Mouse (Mus musculus) spleen, adult 12 weeks (tissue): ENCODE measurements around the gene Hist1h2ba.

ENCODE experiments used
- DNase-seq: peaks from one replicate; pipeline ENCODE4 v3.0.0; 2022; ENCODE audit warnings: low spot score

The Hist1h2ba gene

GRCm38 (mm10) chr13:23933421-23934210, at the start of gene Hist1h2ba:
Hist1h2ba (minus strand) TSS chr13:23934156.
- DNase-seq = no peak

DNA sequence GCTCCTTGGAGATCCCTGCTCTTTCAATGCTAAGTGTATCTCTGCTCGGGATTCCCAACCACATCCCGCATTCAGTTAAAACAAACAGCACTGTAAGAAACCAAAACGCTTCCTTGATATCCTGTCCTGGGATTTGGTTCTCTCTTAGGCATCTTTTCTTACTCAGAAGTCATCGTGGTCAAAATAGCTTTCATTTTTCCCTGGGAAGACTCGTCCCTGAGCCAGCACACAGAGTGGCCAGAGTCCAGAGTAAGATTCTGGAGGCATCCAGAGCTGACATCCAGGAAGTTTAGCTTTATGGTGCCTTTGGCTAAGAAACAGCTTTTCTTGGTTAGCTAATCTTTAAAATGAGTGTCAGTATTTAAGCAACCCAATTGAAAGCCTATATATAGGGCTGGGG, 38.3 kb upstream of the Hist1h2ba start:
- DNase-seq = no peak

DNA sequence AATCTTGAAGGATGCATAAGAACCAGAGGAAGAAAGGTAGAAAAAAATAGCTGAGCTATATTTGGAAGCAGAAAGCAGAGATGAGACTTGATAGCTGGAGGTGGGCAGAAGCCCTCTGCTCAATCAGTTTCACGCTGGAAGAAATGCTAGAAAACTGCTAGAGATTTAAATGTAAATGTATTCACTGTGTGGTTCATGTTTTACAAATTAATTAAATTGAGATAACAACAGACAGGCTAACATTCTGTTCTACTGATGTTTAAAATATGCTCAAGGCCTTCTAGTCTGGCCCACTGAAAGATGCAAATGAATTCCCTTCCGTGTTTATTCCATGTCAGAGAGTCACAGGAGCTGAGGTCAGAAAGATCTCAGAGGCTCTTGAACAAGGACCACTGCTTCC, 37.9 kb upstream of the Hist1h2ba start:
- no peak for DNase-seq

GRCm38 (mm10) chr13:23964909-23965308, 31.0 kb upstream of the Hist1h2ba start:
- no peak for DNase-seq

GRCm38 (mm10) chr13:23959776-23960175, 25.8 kb upstream of the Hist1h2ba start:
- no peak for DNase-seq

DNA sequence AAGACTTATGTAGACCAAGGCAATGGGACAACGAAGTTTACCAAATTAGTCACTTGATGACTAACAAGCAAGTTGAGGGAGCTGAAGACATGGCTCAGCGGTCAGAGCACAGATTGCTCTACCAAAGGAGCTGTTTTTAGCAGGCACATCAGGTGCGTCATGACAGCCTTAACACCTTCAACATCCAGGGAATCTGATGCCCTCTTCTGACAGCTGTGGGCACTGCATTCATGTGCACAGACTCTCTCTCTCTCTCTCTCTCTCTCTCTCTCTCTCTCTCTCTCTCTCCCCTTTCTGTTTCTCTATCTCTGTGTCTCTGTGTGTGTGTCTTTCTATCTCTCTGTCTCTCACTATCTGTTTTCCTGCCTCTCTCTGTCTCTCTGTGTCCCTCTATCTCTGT, 17.0 kb upstream of the Hist1h2ba start:
- DNase-seq = no peak

DNA sequence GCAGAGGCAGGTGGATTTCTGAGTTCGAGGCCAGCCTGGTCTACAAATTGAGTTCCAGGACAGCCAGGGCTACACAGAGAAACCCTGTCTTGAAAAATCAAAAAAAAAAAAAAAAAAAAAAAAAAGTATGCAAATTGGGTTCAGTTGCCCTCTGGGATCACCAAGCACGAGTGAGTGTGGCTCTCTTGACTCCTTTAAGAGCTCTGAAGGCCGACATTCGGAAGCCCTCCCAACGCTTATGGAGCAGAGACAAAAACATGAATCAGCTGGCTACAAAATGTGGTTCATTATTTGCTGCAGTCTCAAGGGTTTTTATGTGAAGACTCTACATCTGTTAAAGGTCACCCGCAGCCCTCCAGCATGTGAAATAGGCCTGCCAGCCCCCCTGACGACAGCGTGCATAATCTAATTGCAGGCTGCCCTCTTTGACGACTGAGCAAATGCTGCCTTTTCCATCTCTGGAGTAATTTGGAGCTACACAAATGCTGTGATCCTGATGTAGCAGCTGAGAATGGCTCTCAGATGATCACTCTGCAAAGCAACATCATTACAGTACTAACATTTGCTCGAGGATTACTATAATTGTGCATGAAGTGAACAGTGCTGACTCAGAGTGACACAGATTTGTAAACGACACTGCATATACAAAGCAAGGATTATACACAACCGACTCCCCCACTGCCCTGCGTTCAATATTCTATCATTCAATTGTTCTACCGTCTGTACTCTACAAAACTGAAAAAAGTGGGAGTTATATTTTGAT, 15.7 kb upstream of the Hist1h2ba start:
- DNase-seq = no peak

DNA sequence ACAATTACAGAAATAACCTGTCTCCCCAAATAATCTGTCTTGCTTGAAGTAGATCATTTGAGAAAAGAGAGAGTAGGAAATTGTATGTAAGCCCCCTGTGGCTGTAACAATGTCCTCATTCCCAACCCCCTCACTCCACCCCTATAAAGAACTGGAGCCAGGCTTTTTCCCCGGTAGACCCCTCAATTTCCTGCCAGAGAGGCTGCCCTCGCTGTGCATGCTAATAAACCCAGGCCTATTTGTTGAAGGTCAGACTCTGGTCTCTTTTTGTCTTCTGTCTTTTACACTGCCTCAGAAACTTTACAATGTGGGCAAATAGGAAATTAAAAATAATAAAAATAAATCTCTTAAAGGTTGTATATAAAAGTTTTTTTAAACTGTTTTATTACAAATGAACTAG, 12.3 kb upstream of the Hist1h2ba start:
- DNase-seq = no peak

DNA sequence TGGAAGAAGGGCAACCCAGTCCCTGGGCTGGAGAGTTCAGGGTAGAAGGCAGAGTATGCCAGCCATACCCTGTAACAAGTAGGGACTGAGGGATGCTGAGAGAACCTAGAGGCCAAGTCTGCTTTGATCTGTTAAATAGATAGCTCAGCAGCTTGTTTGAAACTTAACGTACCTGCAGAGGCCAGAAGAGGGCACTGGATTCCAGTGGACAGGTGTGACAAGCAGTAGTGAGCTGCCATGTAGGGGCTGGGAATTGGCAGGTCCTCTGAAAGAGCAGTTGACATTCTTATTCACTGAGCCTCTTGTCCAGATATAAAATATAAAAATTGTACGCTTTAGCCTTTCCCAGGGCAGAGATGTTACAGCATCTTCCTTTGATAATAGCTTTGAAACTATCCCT, 8.9 kb upstream of the Hist1h2ba start:
- DNase-seq = no peak

GRCm38 (mm10) chr13:23940291-23940690, 6.3 kb upstream of the Hist1h2ba start:
- no peak for DNase-seq

- DNase-seq = no peak
These were observed 4.7 kb upstream of the Hist1h2ba start for GRCm38 (mm10) chr13:23938699-23939098.

GRCm38 (mm10) chr13:23934211-23934520, 210 bp upstream of the Hist1h2ba start, which contains the start of gene Hist1h2aa:
Hist1h2aa (plus strand) TSS chr13:23934462.
- DNase-seq = no peak

DNA sequence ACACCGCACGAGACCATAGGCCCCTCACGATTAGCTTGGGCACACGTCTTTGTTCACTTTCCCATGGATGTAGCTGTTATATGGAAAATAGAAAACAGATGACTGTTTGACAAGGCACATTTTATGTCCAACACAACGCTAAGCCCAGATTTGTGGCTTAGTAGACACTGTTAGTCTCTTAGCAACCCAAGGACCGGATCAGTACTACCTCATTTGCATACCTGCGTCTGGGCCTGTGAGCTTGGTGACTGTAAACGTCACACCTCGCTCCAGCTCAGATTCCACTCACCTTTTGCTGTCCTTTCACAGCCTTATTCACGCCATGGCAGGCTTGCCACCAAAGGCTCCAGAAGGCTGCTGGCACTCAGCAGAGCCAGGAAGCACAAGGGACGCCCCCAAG, 3.1 kb downstream of the Hist1h2ba start:
- DNase-seq = no peak

DNA sequence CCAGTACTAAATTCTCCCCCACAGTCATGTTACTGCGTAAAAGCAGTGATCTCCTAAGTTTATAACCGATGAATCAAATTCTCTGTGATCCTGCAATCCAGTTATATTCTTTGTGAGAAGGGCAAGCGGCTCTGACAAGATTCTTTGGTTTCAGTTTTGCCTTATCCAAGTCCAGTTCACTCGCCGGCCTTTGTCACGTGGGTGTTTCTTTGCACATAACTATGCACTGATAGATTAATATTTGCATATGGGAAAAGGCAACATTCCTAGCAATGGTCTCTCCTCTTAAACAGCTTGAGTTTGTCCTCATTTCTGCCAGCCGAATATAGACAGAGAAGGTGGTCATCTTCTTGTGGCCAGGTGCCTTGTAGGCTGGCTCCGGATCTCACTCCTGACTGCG, 3.5 kb downstream of the Hist1h2ba start:
- DNase-seq = no peak

DNA sequence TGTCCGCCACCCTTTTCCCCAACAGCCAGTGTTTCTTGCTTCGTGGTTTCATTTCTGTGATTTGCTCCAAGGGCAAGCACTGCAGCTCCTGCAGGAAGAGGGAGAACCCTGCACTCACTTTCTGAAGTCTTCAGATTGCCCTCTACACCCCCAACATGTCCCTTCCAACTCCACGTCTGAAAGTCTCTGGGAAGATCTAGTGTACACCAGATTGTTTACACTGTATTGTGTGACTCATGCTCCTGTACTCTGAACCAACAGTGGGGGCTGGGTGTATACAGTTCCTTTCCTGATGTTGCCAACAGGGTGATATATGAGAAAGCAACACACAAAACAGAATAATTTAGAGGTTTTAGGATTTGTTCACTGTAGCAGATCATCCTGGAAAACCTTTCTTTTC, 5.3 kb downstream of the Hist1h2ba start:
- no peak for DNase-seq

GRCm38 (mm10) chr13:23925792-23926191, 8.2 kb downstream of the Hist1h2ba start:
- DNase-seq = no peak

GRCm38 (mm10) chr13:23917674-23918073, 16.3 kb downstream of the Hist1h2ba start:
- no peak for DNase-seq

GRCm38 (mm10) chr13:23916132-23916531, 17.8 kb downstream of the Hist1h2ba start:
- no peak for DNase-seq

DNA sequence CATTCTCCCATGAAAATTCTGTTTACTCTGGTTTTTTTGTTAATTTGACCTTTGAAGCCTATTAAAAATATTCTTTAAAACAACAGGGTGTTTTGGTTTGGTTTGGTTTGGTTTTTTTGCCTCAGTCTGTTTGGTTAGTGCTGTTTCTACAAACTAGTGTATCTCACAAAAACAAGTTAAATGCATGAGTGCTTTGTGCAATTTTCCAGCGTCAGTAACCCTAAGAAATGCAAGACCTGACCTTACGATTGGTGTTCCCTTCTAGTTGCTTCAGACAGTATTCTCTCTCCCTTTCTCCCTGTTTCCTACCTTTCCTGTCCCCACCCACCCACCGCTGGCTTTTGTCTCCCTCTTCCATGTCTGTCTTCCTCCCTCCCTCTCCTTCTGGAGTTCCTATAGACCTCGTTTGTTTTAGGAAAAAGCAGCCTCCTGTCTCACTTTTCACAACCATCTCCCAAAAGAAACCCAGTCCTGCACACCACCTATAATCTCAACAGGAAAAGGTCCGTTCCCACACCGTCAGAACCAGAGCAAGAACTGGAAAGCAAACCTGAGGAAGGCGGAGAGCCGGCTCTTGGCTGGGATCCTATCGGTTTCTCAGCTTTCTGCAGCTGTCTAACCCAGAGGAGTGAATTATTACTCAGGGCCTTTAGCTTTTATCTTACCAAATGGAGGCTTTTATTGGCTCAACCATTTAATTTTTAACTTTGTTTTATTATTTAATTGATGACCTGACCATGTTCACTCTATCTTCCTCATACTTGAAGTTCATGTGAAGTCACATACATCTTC, 19.4 kb downstream of the Hist1h2ba start, which contains the start of gene Slc17a4:
TSS of gene Slc17a4 (minus strand) at position 634 of the 792 bp plus-strand sequence.
- no peak for DNase-seq

DNA sequence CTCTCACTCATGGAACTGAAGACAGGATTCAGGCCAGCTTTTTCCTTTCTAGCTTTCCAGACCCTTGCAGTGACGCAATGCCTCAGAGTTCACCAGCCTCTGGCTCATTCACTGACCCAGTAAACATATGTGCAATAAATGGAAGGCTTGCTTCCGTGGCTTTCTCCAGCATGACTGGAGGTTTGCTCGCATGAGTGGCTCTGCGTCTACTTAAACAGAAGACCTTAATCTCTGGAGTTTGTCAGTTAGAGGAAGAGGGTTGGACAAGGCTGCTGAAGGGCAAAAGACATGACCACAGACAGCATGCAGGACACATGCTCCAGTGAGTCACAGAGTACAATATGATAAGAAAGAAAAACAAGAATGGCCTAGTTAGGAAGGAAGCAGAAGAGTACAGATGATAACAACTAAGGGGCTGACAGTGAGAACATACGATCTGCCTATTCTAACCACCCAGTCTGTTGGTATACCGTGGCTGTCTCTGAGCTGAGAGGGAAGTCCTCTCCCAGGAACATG, 20.1 kb downstream of the Hist1h2ba start:
- DNase-seq = no peak

- DNase-seq = no peak
These were observed 22.6 kb downstream of the Hist1h2ba start for GRCm38 (mm10) chr13:23911335-23911734.

GRCm38 (mm10) chr13:23910121-23910520, 23.8 kb downstream of the Hist1h2ba start:
- DNase-seq = no peak
